8 mouse cellular contexts compared by ENCODE assay signal in the genomic region with DNA sequence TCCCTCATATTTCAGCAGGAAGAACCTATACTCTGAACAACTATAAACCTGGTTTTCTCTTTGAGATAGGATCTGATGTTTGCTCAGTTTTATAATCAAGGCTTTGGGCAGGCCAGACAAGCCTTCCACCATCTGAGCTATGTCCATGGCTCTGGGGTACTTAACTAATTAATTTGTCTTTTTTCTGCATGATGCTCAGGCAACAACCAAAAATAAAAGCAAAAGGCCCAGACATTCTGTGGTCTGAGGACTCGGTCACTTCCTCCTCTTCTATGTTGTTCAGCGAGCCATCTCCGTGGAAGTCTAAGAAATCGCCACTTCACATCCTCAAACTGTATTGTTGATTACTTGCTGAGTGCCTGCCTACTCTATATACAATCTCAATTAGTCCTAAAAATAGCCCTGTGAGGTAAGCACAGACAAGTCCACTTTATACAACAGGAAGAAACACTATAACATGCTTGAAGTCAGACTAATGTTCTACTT. TPM values are rescaled to one million over a fixed set of nuclear protein-coding genes. Genes with fewer than 3 reads are reported as not detected.
DNase-seq lines count a peak whose midpoint lies in the region; ATAC-seq and TF ChIP-seq lines count a peak whose summit lies in the region.

No protein-coding gene starts in this region.

- no peaks in the 10 kb centered on the region for H3K36me3 ChIP-seq in lung, embryonic 16.5 days (ENCODE audit: control insufficient read depth, insufficient read depth, low read length)
- no peaks in the 10 kb centered on the region for H3K36me3 ChIP-seq in forebrain, embryonic 15.5 days
- H3K36me3 ChIP-seq in liver, embryonic 15.5 days (replicated peaks): peaks cover 7% of the 10 kb centered on the region; the same call in 1 of the 2 replicates
- no peaks in the 10 kb centered on the region for H3K36me3 ChIP-seq in stomach, postnatal 0 days (ENCODE audit: control insufficient read depth, insufficient read depth, low read length)

- H3K27me3 ChIP-seq in lung, embryonic 16.5 days (ENCODE audit: control insufficient read depth, insufficient read depth, low read depth, low read length): no peaks in the 10 kb centered on the region
- no peaks in the 10 kb centered on the region for H3K27me3 ChIP-seq in forebrain, embryonic 15.5 days
- H3K27me3 ChIP-seq in liver, embryonic 15.5 days: no peaks in the 10 kb centered on the region
- no peaks in the 10 kb centered on the region for H3K27me3 ChIP-seq in stomach, postnatal 0 days (ENCODE audit: control insufficient read depth, insufficient read depth, low read length)

- no peak for TF ChIP-seq EP300 in stomach, postnatal 0 days (optimal IDR thresholded peaks at IDR 0.05)

- no peaks in the 10 kb centered on the region for H3K9me3 ChIP-seq in lung, embryonic 16.5 days (ENCODE audit: control insufficient read depth, low read length)
- H3K9me3 ChIP-seq in forebrain, embryonic 15.5 days: no peaks in the 10 kb centered on the region
- no peaks in the 10 kb centered on the region for H3K9me3 ChIP-seq in liver, embryonic 15.5 days (replicated peaks)
- no peaks in the 10 kb centered on the region for H3K9me3 ChIP-seq in stomach, postnatal 0 days (ENCODE audit: control insufficient read depth, low read length)

- intact Hi-C loops in left cerebral cortex, postnatal 25 days (cut with DNase I): loop anchor here (5.0 kb wide), 1 partner anchor 80 kb away; no protein-coding TSS in a partner anchor

- peak overlapping the region; percentile 87 for H3K4me3 ChIP-seq in lung, embryonic 16.5 days (ENCODE audit: low read length)
- H3K4me3 ChIP-seq in forebrain, embryonic 15.5 days: no peak overlapping the region
- H3K4me3 ChIP-seq in liver, embryonic 15.5 days (replicated peaks): peak overlapping the region; percentile 90
- H3K4me3 ChIP-seq in stomach, postnatal 0 days (ENCODE audit: low read depth, low read length): peak overlapping the region; percentile 77

- H3K27ac ChIP-seq in lung, embryonic 16.5 days (ENCODE audit: low read length): peak overlapping the region; percentile 97
- no peak overlapping the region for H3K27ac ChIP-seq in forebrain, embryonic 15.5 days (replicated peaks)
- H3K27ac ChIP-seq in liver, embryonic 15.5 days (replicated peaks): peak overlapping the region; percentile 92
- H3K27ac ChIP-seq in stomach, postnatal 0 days (replicated peaks): peak overlapping the region; percentile 98

- peaks cover 53% of the 10 kb centered on the region for H3K4me1 ChIP-seq in lung, embryonic 16.5 days (replicated peaks; ENCODE audit: control insufficient read depth, insufficient read depth, low read length)
- H3K4me1 ChIP-seq in forebrain, embryonic 15.5 days: peaks cover 41% of the 10 kb centered on the region
- peaks cover 70% of the 10 kb centered on the region for H3K4me1 ChIP-seq in liver, embryonic 15.5 days (replicated peaks)
- H3K4me1 ChIP-seq in stomach, postnatal 0 days (replicated peaks; ENCODE audit: control insufficient read depth, insufficient read depth): 0 out of 2 replicates have a peak, but pooled peaks cover 10% of the 10 kb centered on the region

- ATAC-seq in lung, embryonic 16.5 days (ENCODE audit: low read depth): no peak
- no peak for ATAC-seq in forebrain, embryonic 15.5 days (replicated peaks)
- no peak for ATAC-seq in liver, embryonic 15.5 days (ENCODE audit: insufficient read depth)
- ATAC-seq in stomach, postnatal 0 days (ENCODE audit: low FRiP score, low TSS enrichment): no peak

- DNase-seq in lung, adult 18-20 months: no peak
- no peak for DNase-seq in stomach, postnatal 0 days (ENCODE audit: low spot score)
- no peak for DNase-seq in ovary, postnatal 36 days (ENCODE audit: low spot score)
- no peak for DNase-seq in embryo, embryonic 10 days (ENCODE audit: low spot score)
- DNase-seq in left cerebral cortex, postnatal 25 days (ENCODE audit: low spot score in 2 of 2): no peak

- WGBS in lung, embryonic 16.5 days: 16% methylated on average over 4 of the region's 4 CpGs
- WGBS in forebrain, embryonic 15.5 days: 48% methylated on average over 4 of the region's 4 CpGs
- WGBS in liver, embryonic 15.5 days (ENCODE audit: insufficient replicate concordance): 6% methylated on average over 4 of the region's 4 CpGs
- 26% methylated on average over 4 of the region's 4 CpGs for WGBS in stomach, postnatal 0 days

- TF ChIP-seq CTCF in stomach, postnatal 0 days (IDR thresholded peaks at IDR 0.05; ENCODE audit: low read depth): no peak

- H3K9ac ChIP-seq in lung, embryonic 16.5 days (ENCODE audit: low read length): peak overlapping the region; percentile 96
- H3K9ac ChIP-seq in forebrain, embryonic 15.5 days (replicated peaks): no peak overlapping the region
- H3K9ac ChIP-seq in liver, embryonic 15.5 days: peak overlapping the region; percentile 94
- H3K9ac ChIP-seq in stomach, postnatal 0 days (ENCODE audit: low read length): peak overlapping the region; percentile 94

- peak overlapping the region; percentile 81 for H3K4me2 ChIP-seq in lung, embryonic 16.5 days (ENCODE audit: low read depth, low read length)
- peak overlapping the region; percentile 73; the same call in 1 of the 2 replicates for H3K4me2 ChIP-seq in forebrain, embryonic 15.5 days (replicated peaks)
- H3K4me2 ChIP-seq in liver, embryonic 15.5 days: peak overlapping the region; percentile 94
- H3K4me2 ChIP-seq in stomach, postnatal 0 days (replicated peaks; ENCODE audit: low read depth): peak overlapping the region; percentile 69

RNA-seq across cellular contexts. Expression of gene B4galt1, which starts 2.0 kb away (rescaled TPM):
- 75.4 and 79.0 TPM in 2 replicates for polyA plus RNA-seq in lung, embryonic 16.5 days (2015; fragmentation: Nextera tagmentation; extraction: Ambion mirVana)
- polyA plus RNA-seq in forebrain, embryonic 15.5 days (2015; fragmentation: Nextera tagmentation; extraction: Ambion mirVana): 7.0 and 7.3 TPM in 2 replicates
- 33.6 and 34.8 TPM in 2 replicates for polyA plus RNA-seq in liver, embryonic 15.5 days (2015; fragmentation: Nextera tagmentation; extraction: Ambion mirVana)
- 34.3 and 35.0 TPM in 2 replicates for polyA plus RNA-seq in stomach, postnatal 0 days (2015; fragmentation: Nextera tagmentation; extraction: Ambion mirVana)
- total RNA-seq in left cerebral cortex, postnatal 25 days (2021): 1 to 10 TPM; 5.2 to 6.5 TPM
